Mouse (Mus musculus): ENCODE measurements around the gene Isg20l2. TPM values are rescaled to one million over a fixed set of nuclear protein-coding genes. Genes with fewer than 3 reads are reported as not detected.

Isg20l2 gene
- total RNA-seq, 2 experiments from 2014 or later: 51.4 to 63.1 TPM

Other genes with a start within 250 kb of the Isg20l2 start
- not detected in 2 replicates for gene Lrrc71, start 181.7 kb upstream of the Isg20l2 start, total RNA-seq (2014; fragmentation: Nextera tagmentation)
- not detected in 2 replicates for gene Lrrc71, start 181.7 kb upstream of the Isg20l2 start, total RNA-seq (2017)
- not detected in 2 replicates for gene Ntrk1, start 135.2 kb upstream of the Isg20l2 start, total RNA-seq (2014; fragmentation: Nextera tagmentation)
- gene Ntrk1, start 135.2 kb upstream of the Isg20l2 start, total RNA-seq (2017): not detected in 2 replicates
- not detected in 2 replicates for gene Insrr, start 133.4 kb upstream of the Isg20l2 start, total RNA-seq (2014; fragmentation: Nextera tagmentation)
- gene Insrr, start 133.4 kb upstream of the Isg20l2 start, total RNA-seq (2017): not detected in 2 replicates
- 1.8 and 9.6 TPM in 2 replicates for gene Pear1, start 106.0 kb upstream of the Isg20l2 start, total RNA-seq (2014; fragmentation: Nextera tagmentation)
- gene Pear1, start 106.0 kb upstream of the Isg20l2 start, total RNA-seq (2017): 0.57 and 1.0 TPM in 2 replicates
- gene Sh2d2a, start 83.6 kb upstream of the Isg20l2 start, total RNA-seq (2014; fragmentation: Nextera tagmentation): not detected in 2 replicates
- 0.10 TPM in 1 of 2 replicates, not detected in the other for gene Sh2d2a, start 83.6 kb upstream of the Isg20l2 start, total RNA-seq (2017)
- 25.9 and 35.4 TPM in 2 replicates for gene Prcc, start 44.7 kb upstream of the Isg20l2 start, total RNA-seq (2014; fragmentation: Nextera tagmentation)
- 29.6 and 33.4 TPM in 2 replicates for gene Prcc, start 44.7 kb upstream of the Isg20l2 start, total RNA-seq (2017)
- gene Hdgf, start 24.0 kb upstream of the Isg20l2 start, total RNA-seq (2014; fragmentation: Nextera tagmentation): 330 and 338 TPM in 2 replicates
- gene Hdgf, start 24.0 kb upstream of the Isg20l2 start, total RNA-seq (2017): 302 and 321 TPM in 2 replicates
- gene Mrpl24, start 10.8 kb upstream of the Isg20l2 start, total RNA-seq (2014; fragmentation: Nextera tagmentation): 165 and 169 TPM in 2 replicates
- 112 and 134 TPM in 2 replicates for gene Mrpl24, start 10.8 kb upstream of the Isg20l2 start, total RNA-seq (2017)
- 20.7 and 30.7 TPM in 2 replicates for gene Rrnad1, start 403 bp downstream of the Isg20l2 start, total RNA-seq (2014; fragmentation: Nextera tagmentation)
- gene Rrnad1, start 403 bp downstream of the Isg20l2 start, total RNA-seq (2017): 13.6 and 13.8 TPM in 2 replicates
- not detected in 2 replicates for gene Crabp2, start 18.4 kb downstream of the Isg20l2 start, total RNA-seq (2014; fragmentation: Nextera tagmentation)
- not detected in 2 replicates for gene Crabp2, start 18.4 kb downstream of the Isg20l2 start, total RNA-seq (2017)
- not detected in 2 replicates for gene Nes, start 40.8 kb downstream of the Isg20l2 start, total RNA-seq (2014; fragmentation: Nextera tagmentation)
- 0.05 TPM in 1 of 2 replicates, not detected in the other for gene Nes, start 40.8 kb downstream of the Isg20l2 start, total RNA-seq (2017)
- not detected in 2 replicates for gene Bcan, start 69.9 kb downstream of the Isg20l2 start, total RNA-seq (2014; fragmentation: Nextera tagmentation)
- not detected in 2 replicates for gene Bcan, start 69.9 kb downstream of the Isg20l2 start, total RNA-seq (2017)
- gene Hapln2, start 97.3 kb downstream of the Isg20l2 start, total RNA-seq (2014; fragmentation: Nextera tagmentation): not detected in 2 replicates
- gene Hapln2, start 97.3 kb downstream of the Isg20l2 start, total RNA-seq (2017): not detected in 2 replicates
- gene Gpatch4, start 112.8 kb downstream of the Isg20l2 start, total RNA-seq (2014; fragmentation: Nextera tagmentation): 45.8 and 50.5 TPM in 2 replicates
- gene Gpatch4, start 112.8 kb downstream of the Isg20l2 start, total RNA-seq (2017): 39.6 and 40.8 TPM in 2 replicates
- gene Naxe, start 128.2 kb downstream of the Isg20l2 start, total RNA-seq (2014; fragmentation: Nextera tagmentation): 73.8 and 84.3 TPM in 2 replicates
- 34.3 and 36.1 TPM in 2 replicates for gene Naxe, start 128.2 kb downstream of the Isg20l2 start, total RNA-seq (2017)
- not detected in 2 replicates for gene Ttc24, start 148.0 kb downstream of the Isg20l2 start, total RNA-seq (2014; fragmentation: Nextera tagmentation)
- not detected in 2 replicates for gene Ttc24, start 148.0 kb downstream of the Isg20l2 start, total RNA-seq (2017)
- 5.9 and 9.9 TPM in 2 replicates for gene Iqgap3, start 151.7 kb downstream of the Isg20l2 start, total RNA-seq (2014; fragmentation: Nextera tagmentation)
- 19.5 and 19.9 TPM in 2 replicates for gene Iqgap3, start 151.7 kb downstream of the Isg20l2 start, total RNA-seq (2017)
- 119 and 132 TPM in 2 replicates for gene Mef2d, start 212.1 kb downstream of the Isg20l2 start, total RNA-seq (2014; fragmentation: Nextera tagmentation)
- 42.4 and 52.4 TPM in 2 replicates for gene Mef2d, start 212.1 kb downstream of the Isg20l2 start, total RNA-seq (2017)

Measured in granulocyte monocyte progenitor cell, adult 5-6 weeks (primary cell).